Mouse (Mus musculus): ENCODE measurements at regions not wholly inside any gene's neighbourhood (a gene's known extent, or its start where the extent isn't known, plus 50 kb on each side); places are given as distances from the start of the nearest gene placed in this dataset.

- no peak for ATAC-seq (ENCODE audit: insufficient number of reproducible peaks, low FRiP score, low TSS enrichment)
These were observed 216.2 kb upstream of the Zmiz1 start for GRCm38 (mm10) chr14:25242753-25243152.

- no peak for ATAC-seq (ENCODE audit: insufficient number of reproducible peaks, low FRiP score, low TSS enrichment)
These were observed 215.7 kb upstream of the Zmiz1 start for GRCm38 (mm10) chr14:25243289-25243688.

DNA sequence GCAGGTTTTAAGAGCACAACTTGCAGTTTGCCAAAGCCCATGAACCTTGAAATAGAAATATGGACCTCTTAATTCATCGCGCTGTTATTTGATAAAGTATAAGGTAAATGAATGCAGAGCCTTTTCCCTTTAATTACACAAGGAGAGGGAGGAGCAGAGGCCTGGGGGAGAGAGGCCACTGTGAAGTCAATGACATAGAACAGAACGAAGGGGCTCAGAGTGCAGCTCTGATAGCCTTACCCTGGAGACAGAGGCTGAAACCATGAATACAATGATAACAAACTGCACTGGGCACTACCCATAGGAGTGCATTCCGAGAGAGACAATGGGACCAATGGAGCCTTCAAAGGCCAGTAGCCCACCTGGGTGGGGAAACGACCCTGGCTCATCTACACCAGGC, 215.3 kb upstream of the Zmiz1 start:
- no peak for ATAC-seq (ENCODE audit: insufficient number of reproducible peaks, low FRiP score, low TSS enrichment)

- ATAC-seq (ENCODE audit: insufficient number of reproducible peaks, low FRiP score, low TSS enrichment): no peak
These were observed 214.1 kb upstream of the Zmiz1 start for GRCm38 (mm10) chr14:25244841-25245240.

DNA sequence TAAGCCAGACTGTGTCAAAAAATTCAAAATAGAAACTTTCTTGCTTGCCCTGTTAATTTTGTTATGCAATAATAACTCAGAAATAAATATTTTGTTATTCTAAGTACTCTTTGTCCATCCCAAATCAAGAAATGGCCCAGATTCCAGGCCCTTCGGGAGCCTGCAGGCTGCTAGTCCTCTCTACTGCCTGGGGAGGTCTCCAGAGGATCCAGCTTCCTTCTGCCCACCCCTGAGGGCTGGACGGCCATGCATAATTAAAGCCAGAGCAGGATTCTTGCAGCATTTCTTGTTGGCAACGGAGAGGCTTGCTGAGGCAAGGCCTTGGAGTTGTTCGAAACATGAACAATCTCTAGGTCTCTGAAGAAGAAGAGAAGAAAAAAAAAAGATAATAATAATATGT, 213.3 kb upstream of the Zmiz1 start:
- ATAC-seq (ENCODE audit: insufficient number of reproducible peaks, low FRiP score, low TSS enrichment): no peak

DNA sequence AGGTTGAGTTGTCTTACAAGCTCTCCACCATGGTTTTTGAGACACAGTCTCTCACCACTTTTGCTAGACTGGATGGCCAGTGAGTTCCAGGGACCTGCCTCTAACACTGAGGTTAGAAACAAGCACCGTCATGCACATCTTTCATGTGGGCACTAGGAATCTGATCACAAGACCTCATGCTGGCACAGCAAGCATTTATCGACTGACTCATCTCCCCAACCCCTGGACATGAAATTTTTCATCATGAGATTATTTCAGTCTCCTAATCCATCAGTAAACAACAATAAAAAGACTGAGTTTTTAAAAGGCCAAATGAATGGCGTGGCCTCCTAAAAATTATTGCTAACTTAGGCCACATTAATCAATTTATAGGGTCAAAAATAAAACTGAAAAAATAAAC, 210.0 kb upstream of the Zmiz1 start:
- no peak for ATAC-seq (ENCODE audit: insufficient number of reproducible peaks, low FRiP score, low TSS enrichment)

GRCm38 (mm10) chr14:25253016-25253850, 205.8 kb upstream of the Zmiz1 start:
- no peak for ATAC-seq (ENCODE audit: insufficient number of reproducible peaks, low FRiP score, low TSS enrichment)

GRCm38 (mm10) chr14:25263121-25263520, 195.9 kb upstream of the Zmiz1 start:
- no peak for ATAC-seq (ENCODE audit: insufficient number of reproducible peaks, low FRiP score, low TSS enrichment)

- ATAC-seq (ENCODE audit: insufficient number of reproducible peaks, low FRiP score, low TSS enrichment): no peak
These were observed 192.1 kb upstream of the Zmiz1 start for GRCm38 (mm10) chr14:25266846-25267245.

- ATAC-seq (ENCODE audit: insufficient number of reproducible peaks, low FRiP score, low TSS enrichment): no peak
These were observed 190.8 kb upstream of the Zmiz1 start for GRCm38 (mm10) chr14:25268090-25268631.

- ATAC-seq (ENCODE audit: insufficient number of reproducible peaks, low FRiP score, low TSS enrichment): no peak
These were observed 188.6 kb upstream of the Zmiz1 start for GRCm38 (mm10) chr14:25270227-25270876.

DNA sequence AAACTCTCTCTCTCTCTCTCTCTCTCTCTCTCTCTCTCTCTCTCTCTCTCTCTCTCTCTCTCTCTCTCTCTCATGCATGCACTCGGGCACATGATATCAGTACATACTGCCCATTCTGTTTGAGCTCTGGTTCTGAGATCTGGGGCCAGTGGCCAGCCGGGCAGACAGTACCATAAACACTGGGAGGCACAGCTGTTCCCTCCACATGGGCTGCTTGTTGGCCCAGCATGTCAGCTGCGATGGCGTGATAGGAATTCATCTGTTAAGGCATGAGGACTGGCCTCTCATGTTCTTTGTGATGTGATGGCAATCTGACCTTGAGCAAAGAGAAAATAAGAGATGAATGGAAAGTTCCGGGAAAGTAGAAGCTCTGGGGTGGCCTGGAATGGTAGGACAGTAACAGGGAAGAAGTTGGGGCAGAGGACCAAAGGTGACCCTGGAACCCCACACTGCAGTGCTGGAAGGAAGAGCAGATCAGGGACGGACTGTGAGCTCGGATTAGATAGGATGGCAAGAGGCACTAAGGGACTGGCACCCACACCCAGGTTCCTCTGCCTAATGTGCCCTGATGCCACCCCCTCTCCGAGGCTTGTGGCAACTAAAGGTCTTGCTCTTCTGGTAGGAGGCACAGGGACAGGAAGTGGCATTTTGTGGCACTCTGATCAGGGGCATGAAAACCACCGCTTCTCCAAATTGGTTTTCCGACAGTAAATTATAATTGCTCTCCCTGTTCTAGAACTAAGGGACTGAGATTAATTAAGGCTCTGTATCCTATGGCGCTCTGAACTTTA, 186.4 kb upstream of the Zmiz1 start:
- ATAC-seq (ENCODE audit: insufficient number of reproducible peaks, low FRiP score, low TSS enrichment): no peak

DNA sequence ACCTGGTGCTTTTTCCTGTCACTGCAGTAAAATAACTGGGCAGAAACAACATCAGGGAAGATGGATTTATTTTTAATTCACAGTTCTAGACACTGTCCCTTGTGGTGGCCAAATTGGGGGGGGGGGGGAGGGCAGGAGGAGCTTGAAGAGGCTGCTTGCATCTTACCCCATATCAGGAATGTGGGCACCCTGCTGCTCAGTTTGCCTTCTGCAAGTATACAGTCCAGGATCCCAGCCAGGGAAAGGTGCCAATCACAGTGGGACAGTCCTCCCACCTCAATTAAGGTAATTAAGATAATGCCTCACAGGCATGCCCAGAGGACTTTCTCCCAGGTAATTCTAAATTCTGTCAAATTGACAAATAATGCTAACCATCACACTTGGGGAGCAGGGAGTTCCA, 179.2 kb upstream of the Zmiz1 start:
- ATAC-seq (ENCODE audit: insufficient number of reproducible peaks, low FRiP score, low TSS enrichment): no peak

DNA sequence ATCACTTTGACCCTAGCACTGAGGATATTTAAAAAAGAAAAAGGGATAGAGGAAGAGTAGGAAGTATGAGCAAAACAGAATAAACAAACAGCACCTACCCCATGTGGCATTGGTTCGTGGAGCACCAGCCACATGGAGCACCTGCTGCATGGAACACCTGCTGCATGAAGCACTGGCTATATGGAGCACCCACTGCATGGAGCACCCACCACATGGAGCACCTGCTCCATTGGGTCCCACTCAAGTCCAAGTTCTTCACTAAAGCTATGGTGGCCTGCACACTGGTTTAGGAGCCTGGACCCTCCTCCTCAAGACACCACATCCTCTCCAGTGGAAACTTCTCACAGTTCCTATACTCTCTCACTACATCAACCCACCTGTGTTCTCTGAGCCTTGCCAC, 166.4 kb upstream of the Zmiz1 start:
- no peak for ATAC-seq (ENCODE audit: insufficient number of reproducible peaks, low FRiP score, low TSS enrichment)

- ATAC-seq (ENCODE audit: insufficient number of reproducible peaks, low FRiP score, low TSS enrichment): no peak
These were observed 164.8 kb upstream of the Zmiz1 start for GRCm38 (mm10) chr14:25294226-25294625.

DNA sequence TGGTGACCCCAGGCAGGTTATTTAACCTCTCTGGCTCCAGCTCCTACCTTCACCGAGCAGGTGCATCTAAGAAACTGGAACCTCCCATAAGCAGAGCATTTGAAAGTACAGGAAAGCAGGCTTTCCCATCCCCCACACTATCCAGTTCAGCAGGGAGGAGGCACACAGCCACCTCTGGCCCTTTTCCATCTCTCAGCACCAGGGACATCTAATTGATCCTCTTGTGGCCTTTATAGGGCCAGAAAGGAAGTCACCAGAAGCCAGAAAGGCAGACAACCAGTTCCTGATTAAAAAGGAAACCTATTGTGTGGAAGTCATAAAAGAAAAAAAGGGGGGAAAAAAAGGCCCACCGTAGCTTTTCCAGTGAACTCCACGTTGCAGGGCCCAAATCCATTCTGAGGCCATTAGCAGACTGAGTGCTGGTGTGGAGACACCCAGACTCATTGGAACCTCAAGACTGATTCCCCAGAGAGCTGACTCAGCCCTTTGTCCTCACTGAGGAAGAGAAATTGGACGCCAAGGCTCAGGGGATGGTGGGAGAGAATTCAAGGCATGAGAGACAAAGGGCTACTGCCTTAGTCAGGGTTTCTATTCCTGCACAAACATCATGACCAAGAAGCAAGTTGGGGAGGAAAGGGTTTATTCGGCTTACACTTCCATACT, 163.2 kb upstream of the Zmiz1 start:
- no peak for ATAC-seq (ENCODE audit: insufficient number of reproducible peaks, low FRiP score, low TSS enrichment)

DNA sequence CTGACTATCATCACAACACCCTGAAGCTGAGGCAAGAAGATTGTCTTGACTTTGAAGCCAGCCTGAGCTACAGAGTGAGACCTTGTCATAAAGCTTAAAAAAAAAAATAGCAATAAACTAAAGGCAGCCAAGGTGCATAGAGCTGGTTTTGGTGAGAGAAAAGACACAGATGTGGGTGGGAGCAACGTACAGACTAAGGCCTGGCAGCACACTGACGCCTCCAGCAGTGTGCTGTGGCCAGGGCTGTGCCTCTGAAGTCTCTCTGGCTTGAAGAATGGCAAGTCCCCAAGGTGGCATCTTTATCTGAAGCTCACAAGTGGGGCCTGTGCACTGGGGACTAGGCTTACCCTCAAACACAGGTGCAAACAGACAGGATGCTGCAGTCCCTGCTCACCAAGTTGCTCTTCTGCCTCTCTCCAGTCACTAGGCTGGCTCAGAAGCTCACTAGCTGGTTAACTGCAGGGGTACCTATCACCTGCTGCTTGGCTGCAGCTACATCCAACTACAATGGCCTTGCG, 159.3 kb upstream of the Zmiz1 start:
- no peak for ATAC-seq (ENCODE audit: insufficient number of reproducible peaks, low FRiP score, low TSS enrichment)

DNA sequence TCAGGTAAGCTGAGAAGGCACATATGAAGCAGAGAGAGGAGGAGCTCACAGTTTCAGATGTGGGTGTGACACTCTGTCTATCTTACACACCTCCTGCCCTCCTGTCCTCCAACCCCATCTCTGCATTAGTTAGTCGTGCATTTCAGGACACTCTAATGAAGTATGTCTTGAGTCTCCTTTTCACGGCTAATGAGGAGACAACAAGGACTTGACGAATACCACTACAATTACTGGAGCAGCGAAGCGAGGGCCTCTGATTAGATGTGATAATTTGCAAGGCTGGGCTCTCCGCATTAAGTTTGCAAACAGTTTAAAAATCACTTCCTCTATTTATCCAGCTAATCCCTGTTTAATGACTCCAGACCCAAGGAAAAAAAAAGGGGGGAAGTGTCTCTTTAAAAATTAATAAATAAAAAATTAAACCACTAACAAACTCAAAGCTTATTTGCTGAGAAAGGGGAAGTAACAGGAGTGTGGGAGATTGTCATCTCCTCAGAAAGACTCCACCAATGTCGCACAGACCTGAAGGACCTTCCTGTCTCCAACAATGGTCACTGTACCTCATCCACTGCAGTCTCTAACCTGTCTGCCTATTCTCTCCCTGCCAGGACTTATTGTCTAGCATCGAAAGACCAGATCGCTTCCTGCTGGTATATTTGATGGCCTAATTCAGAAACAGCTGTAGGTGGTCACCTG, 157.5 kb upstream of the Zmiz1 start:
- no peak for ATAC-seq (ENCODE audit: insufficient number of reproducible peaks, low FRiP score, low TSS enrichment)

DNA sequence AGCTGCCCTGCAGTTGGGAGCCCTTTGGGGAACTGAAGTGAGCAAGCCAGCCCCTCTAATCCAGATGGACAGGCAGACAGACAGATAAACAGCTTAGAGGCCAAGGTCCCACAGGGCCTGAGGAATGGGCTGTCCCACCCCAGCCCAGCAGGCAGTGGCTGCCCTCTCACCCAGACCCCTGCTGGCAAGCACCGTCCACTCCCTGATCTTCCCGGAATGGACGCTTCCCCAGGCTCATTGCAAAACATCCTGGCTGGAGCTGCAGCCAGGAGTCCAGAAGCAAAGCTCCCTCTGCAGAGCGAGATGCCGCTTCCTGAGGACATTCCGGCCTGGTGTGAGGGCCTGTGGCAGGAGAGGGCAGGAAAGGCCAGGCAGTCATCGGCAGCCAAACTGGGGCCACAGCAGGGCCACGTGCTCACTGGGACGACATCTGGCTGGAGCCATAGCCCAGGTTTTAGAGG, 154.6 kb upstream of the Zmiz1 start:
- peak; percentile 28; the same call in 1 of the 2 replicates for ATAC-seq (ENCODE audit: insufficient number of reproducible peaks, low FRiP score, low TSS enrichment)

All from cerebellum, adult (tissue).